Mouse (Mus musculus) central nervous system, embryonic 14 days (tissue): ENCODE measurements around the gene Rapgef5. TPM values are rescaled to one million over a fixed set of nuclear protein-coding genes. Genes with fewer than 3 reads are reported as not detected.

ENCODE experiments used
- polyA plus RNA-seq: library from polyadenylated mRNA; depleted of rRNA; stranded (reverse); fragments of >200 nt; gene quantifications from 2 replicates; pipeline ENCODE4 v1.2.3, GENCODE M21; 2012; rRNA removed

The Rapgef5 gene
- 34.0 and 34.1 TPM in 2 replicates for polyA plus RNA-seq

DNA sequence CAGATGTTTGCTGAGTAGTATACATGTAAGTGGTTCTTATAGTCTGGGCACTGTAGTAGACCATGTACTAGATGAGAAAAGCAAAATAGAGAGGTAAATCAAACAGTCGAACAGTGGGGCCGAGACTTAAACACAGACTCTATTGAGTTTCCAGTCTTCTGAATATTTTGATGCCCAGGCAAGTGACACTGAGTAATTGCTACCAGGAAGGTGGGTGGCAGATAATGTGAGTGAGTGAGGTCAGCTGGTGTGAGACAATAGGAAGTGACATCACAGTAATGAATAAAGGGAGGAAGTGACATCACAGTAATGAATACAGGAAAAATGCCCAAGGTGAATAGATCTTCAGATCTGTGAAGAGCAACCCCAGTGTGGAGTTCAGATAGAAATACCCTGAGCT, at the start of gene Rapgef5:
TSS of gene Rapgef5 (plus strand) at position 301 of the 400 bp plus-strand sequence.

DNA sequence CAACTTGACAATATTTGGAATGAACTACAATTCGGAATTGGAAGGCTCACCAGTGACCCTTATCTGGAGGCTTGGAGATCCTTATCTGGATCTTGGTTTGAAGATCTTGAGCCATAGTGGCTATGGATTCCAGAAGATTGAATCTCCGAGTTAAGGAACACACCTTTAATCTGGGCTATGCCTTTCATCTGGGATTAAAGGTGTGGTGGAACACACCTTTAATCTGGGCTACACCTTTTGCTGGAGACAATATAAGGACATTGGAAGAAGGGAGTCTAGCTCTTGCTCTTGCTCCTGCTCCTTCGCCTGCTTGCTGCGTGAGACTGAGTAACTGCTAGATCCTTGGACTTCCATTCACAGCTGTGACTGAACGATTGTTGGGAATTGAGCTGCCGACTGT, 287.7 kb downstream of the Rapgef5 start, which contains the start of gene Cdca7l:
TSS of gene Cdca7l (plus strand) at position 301 of the 400 bp plus-strand sequence.

